Mouse (Mus musculus): Measurements from ENCODE around the gene Smco3. TPM values are rescaled to one million over a fixed set of nuclear protein-coding genes. Genes with fewer than 3 reads are reported as not detected.

The Smco3 gene
- polyA plus RNA-seq, 1 experiment from 2014 or later: not detected

GRCm38 (mm10) chr6:136782761-136783160 lies 52.5 kb downstream of the Smco3 start:
- 84% methylated on average over 9 of the region's 9 CpGs for WGBS
- no peaks in the 10 kb centered on the region for H3K4me1 ChIP-seq (ENCODE audit: control insufficient read depth in 2 of 2, insufficient read depth in 2 of 2, low read length in 2 of 2)
- no peak for ATAC-seq (ENCODE audit: insufficient number of reproducible peaks, insufficient read depth, low FRiP score, low read depth)
- H3K9ac ChIP-seq (ENCODE audit: low read length): no peak overlapping the region
- no peaks in the 10 kb centered on the region for H3K36me3 ChIP-seq (ENCODE audit: control insufficient read depth, insufficient read depth, low read length)
- H3K4me2 ChIP-seq (ENCODE audit: low read length): no peak overlapping the region
- no peak overlapping the region for H3K4me3 ChIP-seq (ENCODE audit: control insufficient read depth in 1 of 2, insufficient read depth in 1 of 2, low read depth in 1 of 2, low read length in 2 of 2)
- no peak overlapping the region for H3K27ac ChIP-seq (replicated peaks in 1 of 2; ENCODE audit: control insufficient read depth in 1 of 2, insufficient read depth in 1 of 2, low read depth in 2 of 2, low read length in 2 of 2)
- H3K27me3 ChIP-seq (ENCODE audit: control insufficient read depth, insufficient read depth, low read length): no peaks in the 10 kb centered on the region
- H3K9me3 ChIP-seq (ENCODE audit: control insufficient read depth, low read length): no peaks in the 10 kb centered on the region

- no peaks in the 10 kb centered on the region for H3K27me3 ChIP-seq (ENCODE audit: control insufficient read depth, insufficient read depth, low read length)
- no peaks in the 10 kb centered on the region for H3K36me3 ChIP-seq (ENCODE audit: control insufficient read depth, insufficient read depth, low read length)
- H3K4me1 ChIP-seq (ENCODE audit: control insufficient read depth in 2 of 2, insufficient read depth in 2 of 2, low read length in 2 of 2): no peaks in the 10 kb centered on the region
- H3K4me3 ChIP-seq (ENCODE audit: control insufficient read depth in 1 of 2, insufficient read depth in 1 of 2, low read depth in 1 of 2, low read length in 2 of 2): no peak overlapping the region
- H3K27ac ChIP-seq (replicated peaks in 1 of 2; ENCODE audit: control insufficient read depth in 1 of 2, insufficient read depth in 1 of 2, low read depth in 2 of 2, low read length in 2 of 2): no peak overlapping the region
- H3K4me2 ChIP-seq (ENCODE audit: low read length): no peak overlapping the region
- H3K9ac ChIP-seq (ENCODE audit: low read length): no peak overlapping the region
- 86% methylated on average over 12 of the region's 12 CpGs for WGBS
- no peak for ATAC-seq (ENCODE audit: insufficient number of reproducible peaks, insufficient read depth, low FRiP score, low read depth)
- no peaks in the 10 kb centered on the region for H3K9me3 ChIP-seq (ENCODE audit: control insufficient read depth, low read length)
Measured at GRCm38 (mm10) chr6:136782146-136782545, 53.1 kb downstream of the Smco3 start.

- H3K9ac ChIP-seq (ENCODE audit: low read length): no peak within 1 kb of the TSS
- WGBS: 75% methylated on average over 20 of the region's 20 CpGs
- H3K9me3 ChIP-seq (ENCODE audit: control insufficient read depth, low read length): no peaks in the 10 kb centered on the region
- H3K27me3 ChIP-seq (ENCODE audit: control insufficient read depth, insufficient read depth, low read length): no peaks in the 10 kb centered on the region
- no peak within 1 kb of the TSS for H3K4me3 ChIP-seq (ENCODE audit: control insufficient read depth in 1 of 2, insufficient read depth in 1 of 2, low read depth in 1 of 2, low read length in 2 of 2)
- no peaks in the 10 kb centered on the region for H3K36me3 ChIP-seq (ENCODE audit: control insufficient read depth, insufficient read depth, low read length)
- H3K27ac ChIP-seq (replicated peaks in 1 of 2; ENCODE audit: control insufficient read depth in 1 of 2, insufficient read depth in 1 of 2, low read depth in 2 of 2, low read length in 2 of 2): no peak within 1 kb of the TSS
- no peak for ATAC-seq (ENCODE audit: insufficient number of reproducible peaks, insufficient read depth, low FRiP score, low read depth)
- H3K4me2 ChIP-seq (ENCODE audit: low read length): no peak within 1 kb of the TSS
- no peaks in the 10 kb centered on the region for H3K4me1 ChIP-seq (ENCODE audit: control insufficient read depth in 2 of 2, insufficient read depth in 2 of 2, low read length in 2 of 2)
Measured at GRCm38 (mm10) chr6:136781377-136781986, 53.8 kb downstream of the Smco3 start, which contains the start of gene Gucy2c. Gene Gucy2c (minus strand): TSS chr6:136781765.

Small RNAs within 50 kb of the gene (microRNA-seq; reads per million reads assigned to microRNA genes)
- not detected for gene Gm44364

Other genes starting within 250 kb of the Smco3 start
- gene Plbd1, start 173.5 kb downstream of the Smco3 start, polyA plus RNA-seq (2014; fragmentation: Nextera tagmentation; extraction: Ambion mirVana): 6.6 and 7.6 TPM in 2 replicates
- gene Gucy2c, start 53.7 kb downstream of the Smco3 start, polyA plus RNA-seq (2014; fragmentation: Nextera tagmentation; extraction: Ambion mirVana): not detected in 2 replicates
- 0.20 and 0.35 TPM in 2 replicates for gene Hist4h4, start 31.0 kb downstream of the Smco3 start, polyA plus RNA-seq (2014; fragmentation: Nextera tagmentation; extraction: Ambion mirVana)
- 71.4 TPM in 2 replicates for gene H2afj, start 27.2 kb downstream of the Smco3 start, polyA plus RNA-seq (2014; fragmentation: Nextera tagmentation; extraction: Ambion mirVana)
- 1.1 and 2.3 TPM in 2 replicates for gene BC049715, start 7.8 kb downstream of the Smco3 start, polyA plus RNA-seq (2014; fragmentation: Nextera tagmentation; extraction: Ambion mirVana)
- gene Wbp11, start 7.2 kb downstream of the Smco3 start, polyA plus RNA-seq (2014; fragmentation: Nextera tagmentation; extraction: Ambion mirVana): 67.7 and 69.5 TPM in 2 replicates
- 9.5 and 11.2 TPM in 2 replicates for gene Art4, start 22.3 kb upstream of the Smco3 start, polyA plus RNA-seq (2014; fragmentation: Nextera tagmentation; extraction: Ambion mirVana)
- 457 and 563 TPM in 2 replicates for gene Mgp, start 40.4 kb upstream of the Smco3 start, polyA plus RNA-seq (2014; fragmentation: Nextera tagmentation; extraction: Ambion mirVana)
- 0.93 and 1.7 TPM in 2 replicates for gene Erp27, start 86.7 kb upstream of the Smco3 start, polyA plus RNA-seq (2014; fragmentation: Nextera tagmentation; extraction: Ambion mirVana)
- gene Pde6h, start 88.4 kb upstream of the Smco3 start, polyA plus RNA-seq (2014; fragmentation: Nextera tagmentation; extraction: Ambion mirVana): 0.23 TPM in 1 of 2 replicates, not detected in the other
- 86.1 and 88.6 TPM in 2 replicates for gene Arhgdib, start 106.4 kb upstream of the Smco3 start, polyA plus RNA-seq (2014; fragmentation: Nextera tagmentation; extraction: Ambion mirVana)

Data from heart, embryonic 14.5 days (tissue).